Mouse (Mus musculus) forebrain, embryonic 15.5 days (tissue): ENCODE results near the gene BC048562. TPM values are rescaled to one million over a fixed set of nuclear protein-coding genes. Genes with fewer than 3 reads are reported as not detected.

ENCODE experiments used
- ATAC-seq: fragments of 200-750 bp; cut with Nextera tagmentation; replicated peaks from 2 replicates; pipeline ENCODE4 v1.8.0; 2017; ENCODE audit warnings: mild to moderate bottlenecking, moderate TSS enrichment, moderate library complexity
- H3K27ac ChIP-seq: fragments of 300-500 bp; sonication (generic); replicated peaks from 2 replicates; pipeline ENCODE4 v1.5.1; 2015; ENCODE audit warnings: mild to moderate bottlenecking, inconsistent platforms
- H3K27me3 ChIP-seq: fragments of 300-500 bp; sonication (generic); 2 replicates; pipeline ENCODE4 v1.6.1; 2015; ENCODE audit warnings: inconsistent platforms
- H3K36me3 ChIP-seq: fragments of 300-500 bp; sonication (generic); 2 replicates; pipeline ENCODE4 v1.6.1; 2015; ENCODE audit warnings: mild to moderate bottlenecking, inconsistent platforms
- H3K4me1 ChIP-seq: fragments of 300-500 bp; sonication (generic); 2 replicates; pipeline ENCODE4 v1.6.1; 2015; ENCODE audit warnings: inconsistent platforms
- H3K4me2 ChIP-seq: fragments of 300-500 bp; sonication (generic); replicated peaks from 2 replicates; pipeline ENCODE4 v1.6.1; 2015; ENCODE audit warnings: mild to moderate bottlenecking, inconsistent platforms
- H3K4me3 ChIP-seq: fragments of 300-500 bp; sonication (generic); 2 replicates; pipeline ENCODE4 v1.5.1; 2015; ENCODE audit warnings: mild to moderate bottlenecking, inconsistent platforms
- H3K9ac ChIP-seq: fragments of 300-500 bp; sonication (generic); replicated peaks from 2 replicates; pipeline ENCODE4 v1.6.1; 2015; ENCODE audit warnings: mild to moderate bottlenecking, inconsistent platforms
- H3K9me3 ChIP-seq: fragments of 300-500 bp; sonication (generic); 2 replicates; pipeline ENCODE4 v1.6.1; 2016; ENCODE audit warnings: inconsistent platforms
- whole genome bisulfite sequencing: fragments of 180-500 bp; shearing (Covaris S2); methylation state at CpG from one replicate; pipeline ENCODE4 v1.1.7; 2015; ENCODE audit warnings: mixed read lengths; 5-methylcytosine and 5-hydroxymethylcytosine counted together
- polyA plus RNA-seq: library from polyadenylated mRNA; unstranded; fragments of >200 nt; fragmentation: Nextera tagmentation; extraction: Ambion mirVana; gene quantifications from 2 replicates; pipeline ENCODE4 v1.2.1, GENCODE M21; 2015

Gene BC048562
- not detected in 2 replicates for polyA plus RNA-seq

- Histone ChIP-seq H3K27me3 (no peaks in the 10 kb centered on the region), H3K4me3 (no peak within 1 kb of the TSS), H3K36me3 (no peaks in the 10 kb centered on the region), H3K9ac (no peak within 1 kb of the TSS), H3K4me2 (no peak within 1 kb of the TSS), H3K27ac (no peak within 1 kb of the TSS), H3K4me1 (peaks cover 24% of the 10 kb centered on the region), H3K9me3 (no peaks in the 10 kb centered on the region)
- no peak for ATAC-seq
- 54% methylated on average over 3 of the region's 3 CpGs for WGBS
Measured at GRCm38 (mm10) chr9:108436182-108436581, at the start of gene BC048562. BC048562 (plus strand) TSS chr9:108436482.

GRCm38 (mm10) chr9:108386816-108387215 is 49.5 kb upstream of the BC048562 start:
- Histone ChIP-seq H3K4me1 (no peaks in the 10 kb centered on the region), H3K4me2 (no peak overlapping the region), H3K9me3 (no peaks in the 10 kb centered on the region), H3K9ac (no peak overlapping the region), H3K36me3 (peaks cover 90% of the 10 kb centered on the region), H3K27me3 (no peaks in the 10 kb centered on the region), H3K4me3 (no peak overlapping the region), H3K27ac (no peak overlapping the region)
- 88% methylated on average over 4 of the region's 4 CpGs for WGBS
- ATAC-seq: no peak

- Histone ChIP-seq H3K4me3 (no peak overlapping the region), H3K4me1 (no peaks in the 10 kb centered on the region), H3K9ac (no peak overlapping the region), H3K4me2 (no peak overlapping the region), H3K27me3 (no peaks in the 10 kb centered on the region), H3K9me3 (no peaks in the 10 kb centered on the region), H3K27ac (no peak overlapping the region), H3K36me3 (peaks cover 84% of the 10 kb centered on the region)
- 88% methylated on average over 10 of the region's 10 CpGs for WGBS
- no peak for ATAC-seq
Measured at GRCm38 (mm10) chr9:108388601-108389000, 47.7 kb upstream of the BC048562 start.

- no peaks in the 10 kb centered on the region for H3K27me3 ChIP-seq
- ATAC-seq: no peak
- H3K4me3 ChIP-seq: no peak overlapping the region
- H3K9me3 ChIP-seq: no peaks in the 10 kb centered on the region
- WGBS: 88% methylated on average over 6 of the region's 6 CpGs
- no peaks in the 10 kb centered on the region for H3K4me1 ChIP-seq
- H3K4me2 ChIP-seq: no peak overlapping the region
- no peak overlapping the region for H3K27ac ChIP-seq
- peaks cover 78% of the 10 kb centered on the region for H3K36me3 ChIP-seq
- no peak overlapping the region for H3K9ac ChIP-seq
Measured at GRCm38 (mm10) chr9:108389220-108389619, 47.1 kb upstream of the BC048562 start.

GRCm38 (mm10) chr9:108392676-108393075 is 43.6 kb upstream of the BC048562 start, which contains the start of gene 1700102P08Rik:
1700102P08Rik (plus strand) TSS chr9:108392805.
- Histone ChIP-seq H3K4me1 (no peaks in the 10 kb centered on the region), H3K9me3 (no peaks in the 10 kb centered on the region), H3K9ac (no peak within 1 kb of the TSS), H3K27me3 (no peaks in the 10 kb centered on the region), H3K4me3 (no peak within 1 kb of the TSS), H3K27ac (no peak within 1 kb of the TSS), H3K4me2 (no peak within 1 kb of the TSS), H3K36me3 (peaks cover 46% of the 10 kb centered on the region)
- WGBS: 54% methylated on average over 18 of the region's 18 CpGs
- no peak for ATAC-seq

- Histone ChIP-seq H3K9me3 (no peaks in the 10 kb centered on the region), H3K9ac (no peak overlapping the region), H3K4me2 (no peak overlapping the region), H3K4me1 (no peaks in the 10 kb centered on the region), H3K4me3 (no peak overlapping the region), H3K27ac (no peak overlapping the region), H3K27me3 (no peaks in the 10 kb centered on the region), H3K36me3 (peaks cover 33% of the 10 kb centered on the region)
- ATAC-seq: no peak
- WGBS: 96% methylated on average over 6 of the region's 6 CpGs
Measured at GRCm38 (mm10) chr9:108394191-108394590, 42.1 kb upstream of the BC048562 start.

- Histone ChIP-seq H3K4me1 (no peaks in the 10 kb centered on the region), H3K27ac (no peak overlapping the region), H3K4me3 (no peak overlapping the region), H3K9me3 (no peaks in the 10 kb centered on the region), H3K27me3 (no peaks in the 10 kb centered on the region), H3K36me3 (peaks cover 25% of the 10 kb centered on the region), H3K4me2 (no peak overlapping the region), H3K9ac (no peak overlapping the region)
- WGBS: 87% methylated on average over 1 of the region's 1 CpGs
- no peak for ATAC-seq
Measured at GRCm38 (mm10) chr9:108395427-108395826, 40.9 kb upstream of the BC048562 start.

GRCm38 (mm10) chr9:108398324-108398723 is 38.0 kb upstream of the BC048562 start:
- ATAC-seq: no peak
- H3K9ac ChIP-seq: no peak overlapping the region
- no peaks in the 10 kb centered on the region for H3K27me3 ChIP-seq
- peaks cover 12% of the 10 kb centered on the region for H3K4me1 ChIP-seq
- H3K4me3 ChIP-seq: no peak overlapping the region
- no peaks in the 10 kb centered on the region for H3K9me3 ChIP-seq
- WGBS: 86% methylated on average over 3 of the region's 3 CpGs
- H3K27ac ChIP-seq: no peak overlapping the region
- no peak overlapping the region for H3K4me2 ChIP-seq
- H3K36me3 ChIP-seq: no peaks in the 10 kb centered on the region; the same call in 1 of the 2 replicates

- Histone ChIP-seq H3K9me3 (no peaks in the 10 kb centered on the region), H3K4me2 (no peak overlapping the region), H3K27ac (peak overlapping the region; percentile 70), H3K27me3 (no peaks in the 10 kb centered on the region), H3K36me3 (no peaks in the 10 kb centered on the region), H3K4me3 (no peak overlapping the region), H3K4me1 (peaks cover 12% of the 10 kb centered on the region), H3K9ac (no peak overlapping the region)
- no peak for ATAC-seq
- 32% methylated on average over 7 of the region's 7 CpGs for WGBS
Measured at GRCm38 (mm10) chr9:108401186-108401960, 34.9 kb upstream of the BC048562 start.

GRCm38 (mm10) chr9:108403081-108403480 is 33.2 kb upstream of the BC048562 start:
- no peak overlapping the region for H3K4me2 ChIP-seq
- 86% methylated on average over 4 of the region's 4 CpGs for WGBS
- H3K27me3 ChIP-seq: no peaks in the 10 kb centered on the region
- H3K36me3 ChIP-seq: no peaks in the 10 kb centered on the region
- H3K4me1 ChIP-seq: peaks cover 12% of the 10 kb centered on the region
- no peak overlapping the region for H3K9ac ChIP-seq
- no peaks in the 10 kb centered on the region for H3K9me3 ChIP-seq
- no peak for ATAC-seq
- no peak overlapping the region for H3K27ac ChIP-seq
- H3K4me3 ChIP-seq: no peak overlapping the region

GRCm38 (mm10) chr9:108404451-108404850 is 31.8 kb upstream of the BC048562 start:
- 81% methylated on average over 8 of the region's 8 CpGs for WGBS
- H3K9ac ChIP-seq: no peak overlapping the region
- H3K4me2 ChIP-seq: no peak overlapping the region
- H3K27me3 ChIP-seq: no peaks in the 10 kb centered on the region
- H3K27ac ChIP-seq: no peak overlapping the region
- H3K36me3 ChIP-seq: no peaks in the 10 kb centered on the region
- no peak for ATAC-seq
- H3K4me3 ChIP-seq: no peak overlapping the region
- H3K4me1 ChIP-seq: peaks cover 12% of the 10 kb centered on the region
- H3K9me3 ChIP-seq: no peaks in the 10 kb centered on the region

- WGBS: 92% methylated on average over 4 of the region's 4 CpGs
Measured at GRCm38 (mm10) chr9:108409535-108409934, 26.7 kb upstream of the BC048562 start.

More at GRCm38 (mm10) chr9:108409535-108409934, 26.7 kb upstream of the BC048562 start:
- H3K36me3 ChIP-seq: no peaks in the 10 kb centered on the region
- H3K9me3 ChIP-seq: no peaks in the 10 kb centered on the region
- H3K4me3 ChIP-seq: no peak overlapping the region
- H3K4me1 ChIP-seq: peaks cover 9% of the 10 kb centered on the region; the same call in 1 of the 2 replicates
- ATAC-seq: no peak
- no peaks in the 10 kb centered on the region for H3K27me3 ChIP-seq
- no peak overlapping the region for H3K4me2 ChIP-seq
- H3K9ac ChIP-seq: no peak overlapping the region
- H3K27ac ChIP-seq: no peak overlapping the region
